Mouse (Mus musculus) embryonic facial prominence, embryonic 12.5 days (tissue): ENCODE results near the gene 1110002E22Rik. TPM values are rescaled to one million over a fixed set of nuclear protein-coding genes. Genes with fewer than 3 reads are reported as not detected.

Source experiments
- ATAC-seq: fragments of 200-750 bp; cut with Nextera tagmentation; 2 replicates; pipeline ENCODE4 v1.8.0; 2017; ENCODE audit not compliant: insufficient number of reproducible peaks, insufficient read depth, low FRiP score, low TSS enrichment
- H3K27ac ChIP-seq: fragments of 300-500 bp; sonication (generic); 2 replicates; pipeline ENCODE4 v1.5.1; 2016; ENCODE audit warnings: mild to moderate bottlenecking
- H3K27me3 ChIP-seq: fragments of 300-500 bp; sonication (generic); 2 replicates; pipeline ENCODE4 v1.6.1; 2016; ENCODE audit warnings: mild to moderate bottlenecking, moderate library complexity
- H3K36me3 ChIP-seq: fragments of 300-500 bp; sonication (generic); 2 replicates; pipeline ENCODE4 v1.6.1; 2016; ENCODE audit warnings: mild to moderate bottlenecking
- H3K4me1 ChIP-seq: fragments of 300-500 bp; sonication (generic); 2 replicates; pipeline ENCODE4 v1.6.1; 2016
- H3K4me2 ChIP-seq: fragments of 300-500 bp; sonication (generic); replicated peaks from 2 replicates; pipeline ENCODE4 v1.6.1; 2016; ENCODE audit warnings: mild to moderate bottlenecking, moderate library complexity
- H3K4me3 ChIP-seq: fragments of 300-500 bp; sonication (generic); 2 replicates; pipeline ENCODE4 v1.5.1; 2016; ENCODE audit warnings: mild to moderate bottlenecking
- H3K9ac ChIP-seq: fragments of 300-500 bp; sonication (generic); 2 replicates; pipeline ENCODE4 v1.6.1; 2016; ENCODE audit warnings: mild to moderate bottlenecking, moderate library complexity
- H3K9me3 ChIP-seq: fragments of 300-500 bp; sonication (generic); 2 replicates; pipeline ENCODE4 v1.6.1; 2016; ENCODE audit warnings: mild to moderate bottlenecking, moderate library complexity
- WGBS: fragments of 180-500 bp; shearing (Covaris S2); methylation state at CpG from one replicate; pipeline ENCODE4 v1.1.7; 2016; 5-methylcytosine and 5-hydroxymethylcytosine counted together
- polyA plus RNA-seq: library from polyadenylated mRNA; unstranded; fragments of >200 nt; fragmentation: Nextera tagmentation; extraction: Ambion mirVana; gene quantifications from 2 replicates; pipeline ENCODE4 v1.2.1, GENCODE M21; 2016

1110002E22Rik gene
- polyA plus RNA-seq, 1 experiment from 2014 or later: 0.47 TPM

DNA sequence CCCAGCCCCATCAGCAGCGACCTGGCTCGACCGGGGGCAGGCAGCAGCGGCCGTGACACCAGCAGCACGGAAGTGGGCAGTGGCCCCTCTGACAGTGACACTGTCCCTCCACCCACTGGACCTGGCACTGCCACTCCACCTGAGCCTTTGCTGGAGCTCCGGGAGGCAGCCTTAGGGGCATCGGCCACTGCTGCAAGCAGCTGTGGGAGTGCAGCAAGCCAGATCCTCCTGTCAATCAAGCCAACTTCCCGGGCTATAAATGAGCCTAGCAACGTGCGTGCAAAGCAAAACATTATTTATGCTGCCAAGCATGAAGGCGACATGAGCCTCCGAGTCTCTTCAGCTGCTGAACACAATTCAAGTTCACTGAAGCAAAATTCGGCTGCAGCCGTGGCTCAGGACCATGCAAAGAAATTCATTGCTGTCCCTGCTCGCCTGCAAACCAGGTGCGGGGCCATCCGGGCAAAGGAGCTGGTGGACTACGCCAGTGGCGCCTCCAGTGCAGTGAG lies 1.6 kb downstream of the 1110002E22Rik start:
- no peak for ATAC-seq
- H3K9me3 ChIP-seq: no peaks in the 10 kb centered on the region
- H3K4me2 ChIP-seq: no peak overlapping the region
- no peaks in the 10 kb centered on the region for H3K36me3 ChIP-seq
- H3K4me1 ChIP-seq: peaks cover 27% of the 10 kb centered on the region
- 77% methylated on average over 20 of the region's 20 CpGs for WGBS
- H3K9ac ChIP-seq: no peak overlapping the region
- no peaks in the 10 kb centered on the region for H3K27me3 ChIP-seq
- no peak overlapping the region for H3K27ac ChIP-seq
- H3K4me3 ChIP-seq: no peak overlapping the region

DNA sequence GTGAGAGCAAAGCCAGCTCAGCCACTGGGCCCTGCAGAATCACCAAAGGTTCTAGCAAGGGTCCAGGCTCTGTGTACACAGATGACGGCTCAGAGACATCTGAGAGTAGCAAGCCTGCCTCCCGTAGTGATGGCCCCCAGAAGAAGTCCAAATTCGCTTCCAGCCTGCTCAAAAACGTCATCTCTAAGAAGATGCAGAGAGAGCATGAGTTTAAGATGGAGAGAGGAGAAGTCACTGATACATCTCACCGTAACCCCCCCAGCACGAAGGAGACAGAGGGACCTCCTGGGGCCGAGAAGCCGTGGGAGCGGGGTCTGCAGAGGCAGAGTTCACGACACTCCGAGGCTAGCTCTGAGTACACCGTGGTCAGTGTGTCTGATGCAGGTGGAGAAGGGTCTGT lies 2.4 kb downstream of the 1110002E22Rik start, which contains the start of gene Gm5105:
Gm5105 (minus strand) TSS at position 101 of the 400 bp plus-strand sequence.
- Histone ChIP-seq H3K27ac (no peak within 1 kb of the TSS), H3K4me1 (peaks cover 30% of the 10 kb centered on the region)

DNA sequence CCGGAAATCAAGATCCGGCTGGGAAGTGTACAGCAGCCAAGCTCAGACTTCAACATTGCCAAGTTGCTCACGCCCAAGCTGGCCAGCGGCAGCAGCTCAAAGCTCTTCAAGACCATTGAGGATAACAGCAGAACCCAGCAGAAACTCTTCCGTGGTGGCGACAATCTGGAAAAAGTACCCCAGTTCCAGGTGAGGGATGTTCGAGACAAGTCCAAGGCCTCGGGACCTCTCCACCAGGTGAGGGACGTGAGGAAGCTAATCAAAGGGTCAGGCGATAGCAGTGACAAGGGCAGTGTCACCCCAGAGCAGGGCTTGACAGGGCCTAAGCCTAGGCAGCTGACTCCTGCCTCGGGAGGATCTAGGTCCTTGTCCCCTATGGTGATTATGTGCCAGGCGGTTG lies 3.3 kb downstream of the 1110002E22Rik start:
- Histone ChIP-seq H3K9me3 (no peaks in the 10 kb centered on the region), H3K9ac (no peak overlapping the region), H3K27me3 (no peaks in the 10 kb centered on the region), H3K4me3 (no peak overlapping the region), H3K27ac (no peak overlapping the region), H3K36me3 (no peaks in the 10 kb centered on the region), H3K4me2 (no peak overlapping the region), H3K4me1 (peaks cover 30% of the 10 kb centered on the region)
- no peak for ATAC-seq
- whole genome bisulfite sequencing: 91% methylated on average over 12 of the region's 12 CpGs

More for the DNA sequence above, 2.4 kb downstream of the 1110002E22Rik start, which contains the start of gene Gm5105:
- no peak for ATAC-seq
- no peak within 1 kb of the TSS for H3K4me3 ChIP-seq
- H3K9ac ChIP-seq: no peak within 1 kb of the TSS
- WGBS: 91% methylated on average over 12 of the region's 12 CpGs
- H3K36me3 ChIP-seq: no peaks in the 10 kb centered on the region
- H3K4me2 ChIP-seq: no peak within 1 kb of the TSS
- H3K27me3 ChIP-seq: no peaks in the 10 kb centered on the region
- no peaks in the 10 kb centered on the region for H3K9me3 ChIP-seq

DNA sequence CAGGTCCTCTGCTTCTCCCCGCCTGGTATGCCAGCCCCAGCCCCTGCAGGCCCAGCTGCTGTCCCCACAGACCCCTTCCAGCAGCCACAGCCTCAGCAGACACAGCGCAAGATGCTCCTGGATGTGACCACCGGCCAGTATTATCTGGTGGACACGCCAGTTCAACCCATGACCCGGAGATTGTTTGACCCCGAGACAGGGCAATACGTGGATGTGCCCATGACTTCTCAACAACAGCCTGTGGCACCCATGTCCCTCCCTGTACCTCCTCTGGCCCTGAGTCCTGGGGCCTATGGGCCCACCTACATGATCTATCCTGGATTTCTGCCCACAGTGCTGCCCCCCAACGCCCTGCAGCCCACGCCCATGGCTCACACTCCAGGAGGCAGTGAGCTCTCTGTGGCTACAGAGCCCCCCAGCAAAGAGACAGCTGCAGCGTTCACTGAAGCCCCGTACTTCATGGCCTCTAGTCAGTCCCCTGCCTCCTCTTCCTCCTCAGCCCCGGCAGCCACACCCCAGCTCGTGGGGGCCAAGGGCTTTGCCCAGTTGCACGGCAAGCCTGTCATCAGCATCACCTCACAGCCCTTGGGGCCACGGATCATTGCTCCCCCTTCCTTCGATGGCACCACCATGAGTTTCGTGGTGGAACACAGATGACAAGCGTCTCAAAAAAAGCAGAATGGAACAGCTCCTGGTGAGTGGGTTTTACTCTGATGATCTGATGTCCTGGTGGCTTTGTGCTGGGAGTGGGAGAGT lies 5.1 kb downstream of the 1110002E22Rik start:
- H3K36me3 ChIP-seq: no peaks in the 10 kb centered on the region

DNA sequence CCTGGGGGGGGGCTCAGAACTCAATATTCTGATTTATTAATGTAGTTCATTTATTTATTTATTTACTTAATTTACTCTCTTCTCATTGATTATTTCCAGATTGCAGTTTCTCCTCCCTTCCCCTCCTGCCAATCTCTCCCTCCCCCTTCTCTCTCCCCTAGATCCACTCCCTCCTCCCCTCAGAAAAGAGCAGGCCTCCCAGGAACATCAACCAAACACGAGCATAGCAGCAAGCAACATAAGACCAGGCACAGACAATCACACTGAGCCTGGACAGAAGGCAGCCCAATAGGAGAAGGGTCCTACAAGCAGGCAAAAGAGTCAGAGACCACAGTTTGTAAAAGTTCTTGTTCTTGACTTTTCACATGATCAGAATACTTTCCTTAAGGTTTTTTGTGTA lies 6.2 kb downstream of the 1110002E22Rik start:
- no peak overlapping the region for H3K9ac ChIP-seq
- 14% methylated on average over 1 of the region's 1 CpGs for WGBS
- ATAC-seq: no peak
- H3K27me3 ChIP-seq: no peaks in the 10 kb centered on the region
- peaks cover 13% of the 10 kb centered on the region for H3K4me1 ChIP-seq
- no peak overlapping the region for H3K27ac ChIP-seq
- no peak overlapping the region for H3K4me2 ChIP-seq
- H3K4me3 ChIP-seq: no peak overlapping the region
- no peaks in the 10 kb centered on the region for H3K36me3 ChIP-seq
- no peaks in the 10 kb centered on the region for H3K9me3 ChIP-seq

More for the DNA sequence above, 5.1 kb downstream of the 1110002E22Rik start:
- H3K9me3 ChIP-seq: no peaks in the 10 kb centered on the region
- no peaks in the 10 kb centered on the region for H3K27me3 ChIP-seq
- no peak for ATAC-seq
- H3K4me3 ChIP-seq: no peak overlapping the region
- 71% methylated on average over 18 of the region's 18 CpGs for WGBS
- H3K9ac ChIP-seq: no peak overlapping the region
- no peak overlapping the region for H3K4me2 ChIP-seq
- peak overlapping the region; percentile 20; the same call in 1 of the 2 replicates for H3K27ac ChIP-seq
- peaks cover 18% of the 10 kb centered on the region for H3K4me1 ChIP-seq

DNA sequence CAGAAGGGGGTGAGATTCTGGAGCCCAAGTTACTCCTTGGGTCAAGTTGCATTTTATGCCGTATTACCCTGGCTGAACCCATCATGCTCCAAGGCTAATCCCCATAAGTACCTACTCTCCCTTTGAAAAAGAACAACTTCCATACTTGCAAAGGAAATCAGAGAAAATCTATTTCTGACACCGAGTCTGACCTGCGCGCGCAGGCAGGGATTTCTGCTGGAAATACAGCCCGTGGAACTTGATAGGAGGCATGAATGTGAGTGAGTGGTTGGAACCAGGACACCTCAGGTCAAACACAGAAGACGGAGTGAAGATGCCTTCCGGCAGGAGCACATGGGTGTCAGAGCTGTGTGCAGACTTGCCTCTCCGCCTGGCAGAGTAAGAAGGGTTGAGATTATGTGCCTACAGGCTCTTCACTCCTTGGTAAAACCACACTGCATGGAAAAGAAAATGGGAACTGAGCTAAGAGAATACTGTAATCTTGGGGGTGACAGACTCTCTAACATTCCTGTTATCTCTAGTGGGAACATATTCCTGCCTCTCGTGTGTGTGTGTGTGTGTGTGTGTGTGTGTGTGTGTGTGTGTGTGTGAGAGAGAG lies 6.7 kb downstream of the 1110002E22Rik start:
- Histone ChIP-seq H3K36me3 (no peaks in the 10 kb centered on the region), H3K4me1 (peaks cover 10% of the 10 kb centered on the region), H3K27me3 (no peaks in the 10 kb centered on the region), H3K9ac (no peak overlapping the region), H3K9me3 (no peaks in the 10 kb centered on the region), H3K27ac (no peak overlapping the region), H3K4me2 (no peak overlapping the region), H3K4me3 (no peak overlapping the region)
- 55% methylated on average over 10 of the region's 10 CpGs for WGBS
- no peak for ATAC-seq

DNA sequence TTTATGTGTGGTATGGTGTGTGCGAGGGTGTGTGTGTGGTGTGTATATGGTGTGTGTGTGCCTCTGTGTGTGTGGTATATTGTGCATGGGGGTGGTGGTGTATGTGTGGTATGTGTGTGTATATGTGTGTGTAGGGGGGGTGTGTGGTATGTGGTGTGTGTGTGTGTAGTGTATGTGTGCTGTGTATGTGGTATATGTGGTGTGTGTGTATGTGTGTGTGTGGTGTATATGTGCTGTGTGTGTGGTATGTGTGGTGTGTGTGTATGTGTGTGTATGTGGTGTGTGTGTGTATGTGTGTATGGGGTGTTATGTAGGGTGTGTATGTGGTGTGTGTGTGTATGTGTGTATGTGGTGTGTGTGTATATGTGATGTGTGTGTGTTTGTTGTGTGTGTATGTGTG lies 9.4 kb downstream of the 1110002E22Rik start:
- H3K36me3 ChIP-seq: no peaks in the 10 kb centered on the region
- no peak for ATAC-seq

DNA sequence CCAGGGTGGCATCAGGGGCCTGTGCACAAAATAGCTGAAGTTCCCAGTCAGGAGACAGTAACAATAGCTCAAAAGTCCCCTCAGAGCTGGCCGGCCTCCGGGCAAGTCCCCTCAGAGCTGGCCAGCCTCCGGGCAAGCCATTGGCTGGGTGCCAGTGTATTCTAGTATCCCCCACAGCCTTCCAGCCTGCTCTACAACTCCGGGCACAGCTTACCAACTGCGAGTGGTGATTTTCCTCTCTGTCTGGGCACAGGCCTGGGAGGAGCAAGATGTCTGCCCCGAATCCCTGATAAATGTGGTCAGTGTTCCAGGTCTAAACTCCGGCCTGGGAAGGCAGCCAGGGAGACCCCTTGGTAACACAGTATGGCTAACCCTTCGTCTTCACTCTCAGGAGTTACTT lies 10.4 kb downstream of the 1110002E22Rik start:
- peaks cover 7% of the 10 kb centered on the region; the same call in 1 of the 2 replicates for H3K4me1 ChIP-seq
- H3K27me3 ChIP-seq: no peaks in the 10 kb centered on the region
- 80% methylated on average over 8 of the region's 8 CpGs for WGBS
- H3K9ac ChIP-seq: no peak overlapping the region
- H3K27ac ChIP-seq: no peak overlapping the region
- peak; percentile 35; the same call in 1 of the 2 replicates for ATAC-seq
- H3K36me3 ChIP-seq: no peaks in the 10 kb centered on the region
- no peak overlapping the region for H3K4me2 ChIP-seq
- H3K4me3 ChIP-seq: no peak overlapping the region
- no peaks in the 10 kb centered on the region for H3K9me3 ChIP-seq

More for the DNA sequence above, 9.4 kb downstream of the 1110002E22Rik start:
- Histone ChIP-seq H3K4me3 (no peak overlapping the region), H3K9me3 (no peaks in the 10 kb centered on the region), H3K4me1 (peaks cover 10% of the 10 kb centered on the region), H3K4me2 (no peak overlapping the region), H3K27ac (no peak overlapping the region), H3K27me3 (no peaks in the 10 kb centered on the region), H3K9ac (no peak overlapping the region)
- 95% methylated on average over 1 of the region's 1 CpGs for WGBS

DNA sequence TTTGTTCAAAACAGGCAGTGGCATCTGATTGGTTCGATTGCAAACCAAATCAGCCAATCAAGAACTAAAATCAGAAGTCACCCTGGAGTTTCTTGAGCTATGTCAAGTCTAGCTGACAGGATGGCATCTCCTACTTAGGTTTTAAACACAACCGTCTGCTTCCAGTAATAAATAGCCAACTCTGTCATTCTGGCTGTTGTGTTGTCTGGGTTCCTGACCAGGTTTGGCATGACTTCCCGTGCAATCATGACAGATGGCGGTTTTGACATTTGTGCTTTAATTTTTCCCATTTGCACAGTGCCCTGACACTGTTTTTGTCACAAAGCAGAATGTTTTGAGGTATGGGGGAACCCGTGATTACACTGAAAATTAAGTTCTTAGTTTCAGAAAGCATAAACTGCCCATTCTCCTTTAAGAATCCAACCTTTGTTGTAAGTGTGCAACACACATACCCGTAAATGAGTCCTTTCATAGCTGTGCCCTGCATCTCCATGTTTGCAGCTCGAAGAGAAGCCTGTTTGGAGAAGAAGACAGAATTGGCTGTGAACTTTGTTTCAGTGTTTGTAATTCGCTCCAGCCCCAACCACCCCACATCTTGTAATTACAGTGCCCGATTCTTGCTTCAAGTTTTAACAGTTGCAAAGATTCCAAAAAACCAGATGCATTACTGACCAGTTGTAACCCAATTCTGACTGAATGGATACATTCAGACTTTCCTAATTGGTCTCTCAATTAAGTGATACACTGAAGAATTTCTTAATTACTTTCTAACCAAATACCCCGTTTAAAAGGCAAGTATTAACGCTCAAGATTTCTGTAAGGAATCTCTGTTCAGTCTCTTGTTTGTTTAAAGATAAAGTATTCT lies 12.9 kb downstream of the 1110002E22Rik start:
- Histone ChIP-seq H3K4me3 (no peak overlapping the region), H3K36me3 (no peaks in the 10 kb centered on the region), H3K4me1 (no peaks in the 10 kb centered on the region), H3K9me3 (no peaks in the 10 kb centered on the region), H3K27me3 (no peaks in the 10 kb centered on the region), H3K4me2 (no peak overlapping the region), H3K27ac (no peak overlapping the region), H3K9ac (no peak overlapping the region)
- ATAC-seq: no peak
- WGBS: 57% methylated on average over 11 of the region's 11 CpGs

DNA sequence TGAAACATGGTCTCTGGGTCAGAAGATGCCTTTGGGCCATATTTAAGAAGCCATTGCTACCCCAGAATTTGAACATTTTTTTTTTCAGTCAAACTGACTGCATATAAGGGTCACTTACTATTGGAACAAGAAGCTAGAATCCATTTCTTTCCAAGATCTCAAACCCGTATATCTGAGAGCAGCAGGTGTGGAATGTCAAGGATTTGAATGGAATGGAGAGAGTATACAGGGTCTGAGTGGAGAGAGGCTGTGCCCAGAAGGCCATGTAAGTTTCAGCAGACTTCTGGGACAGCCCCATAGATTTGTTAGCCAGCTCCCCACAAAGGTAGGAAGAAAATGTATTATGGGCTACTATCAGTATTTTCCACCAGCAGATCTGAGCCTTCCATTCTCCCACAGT lies 13.8 kb downstream of the 1110002E22Rik start:
- Histone ChIP-seq H3K9me3 (no peaks in the 10 kb centered on the region), H3K4me2 (no peak overlapping the region), H3K4me3 (no peak overlapping the region), H3K27me3 (no peaks in the 10 kb centered on the region), H3K27ac (no peak overlapping the region), H3K9ac (no peak overlapping the region), H3K4me1 (no peaks in the 10 kb centered on the region), H3K36me3 (no peaks in the 10 kb centered on the region)
- no peak for ATAC-seq
- 86% methylated on average over 1 of the region's 1 CpGs for WGBS

DNA sequence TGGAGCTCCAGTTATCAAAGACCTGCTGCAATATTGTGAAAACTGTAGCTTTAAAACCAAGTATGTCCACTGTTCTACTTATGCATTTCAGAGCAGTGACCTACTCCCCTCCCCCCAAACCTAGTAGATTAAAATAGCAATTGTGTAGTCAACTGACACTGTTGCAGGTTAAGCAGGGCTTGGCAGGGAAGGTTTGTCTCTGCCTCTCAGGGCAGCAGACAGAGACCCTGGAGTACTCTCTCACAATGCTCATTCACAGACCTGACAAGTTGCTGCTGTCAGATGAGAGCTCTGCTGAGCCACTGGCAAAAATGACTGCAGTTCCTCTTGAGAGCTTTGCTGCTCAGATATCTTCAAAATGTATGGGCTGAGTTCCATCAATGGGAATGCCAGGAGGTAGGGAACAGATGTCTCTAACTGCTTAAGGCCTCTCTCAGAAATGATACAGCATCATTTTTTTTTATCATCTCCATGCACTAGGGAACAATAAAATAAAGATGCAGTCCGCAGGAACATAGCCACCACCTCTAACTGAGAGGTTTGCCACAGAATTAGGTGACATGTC lies 18.3 kb downstream of the 1110002E22Rik start:
- no peak for ATAC-seq
- H3K9ac ChIP-seq: no peak overlapping the region
- no peaks in the 10 kb centered on the region for H3K9me3 ChIP-seq
- H3K4me3 ChIP-seq: no peak overlapping the region
- H3K4me1 ChIP-seq: no peaks in the 10 kb centered on the region
- WGBS: 86% methylated on average over 1 of the region's 1 CpGs
- no peaks in the 10 kb centered on the region for H3K27me3 ChIP-seq
- no peaks in the 10 kb centered on the region for H3K36me3 ChIP-seq
- no peak overlapping the region for H3K27ac ChIP-seq
- H3K4me2 ChIP-seq: no peak overlapping the region
